Mouse (Mus musculus): ENCODE results near the gene Sdccag8.

DNA sequence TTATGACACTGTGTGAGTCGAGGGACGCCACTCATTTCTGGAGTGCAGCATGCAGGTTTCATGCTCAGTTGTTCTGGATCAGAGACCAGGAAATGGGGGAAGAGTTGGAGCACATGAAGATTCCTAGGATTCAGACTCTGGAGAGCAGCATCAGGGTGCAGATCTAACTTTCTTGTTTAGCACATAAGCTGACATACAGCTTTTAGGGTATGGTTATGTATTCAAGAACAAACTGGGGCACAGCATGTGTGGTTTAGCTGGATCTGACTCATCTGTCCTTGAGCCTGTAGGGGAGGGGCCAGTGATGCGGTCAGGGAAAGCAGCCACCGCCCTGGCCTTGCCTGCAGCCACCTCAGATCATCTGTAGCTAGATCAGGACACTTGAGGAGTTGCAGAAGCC lies 12.9 kb downstream of the Sdccag8 start:
- no peak for TF ChIP-seq CTCF (conservative IDR thresholded peaks at IDR 0.05; ENCODE audit: insufficient read depth, insufficient read length, low read depth, low read length)
- no peak for TF ChIP-seq POLR2A (IDR thresholded peaks at IDR 0.05; ENCODE audit: low read depth, low read length)
